Mouse (Mus musculus): Measurements from ENCODE around the gene Lcp1. TPM values are rescaled to one million over a fixed set of nuclear protein-coding genes. Genes with fewer than 3 reads are reported as not detected.

Gene Lcp1
- polyA plus RNA-seq, 1 experiment from 2014 or later, result 10.4 TPM

DNA sequence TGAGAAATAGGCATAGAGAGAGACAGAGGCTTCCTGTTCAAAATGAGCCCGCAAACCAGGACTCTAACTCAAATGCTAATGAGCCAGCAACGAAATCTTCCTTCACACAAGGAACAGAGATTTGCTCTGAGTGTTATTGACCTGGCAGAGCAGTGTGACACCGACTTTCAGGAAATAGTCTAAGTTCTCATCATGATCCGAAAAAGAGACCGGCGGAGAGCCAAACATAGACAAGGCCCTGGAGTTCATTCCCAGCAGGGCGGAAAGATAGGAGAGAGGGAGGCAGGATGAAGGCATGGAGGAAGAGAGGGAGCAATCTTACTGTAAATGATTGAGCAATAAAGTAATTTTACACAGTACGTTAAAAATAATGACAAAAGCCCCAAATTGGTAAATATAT is 106.2 kb downstream of the Lcp1 start:
- Histone ChIP-seq H3K9me3 (ENCODE audit: control insufficient read depth, low read length) (no peaks in the 10 kb centered on the region), H3K36me3 (ENCODE audit: control insufficient read depth, insufficient read depth, low read length) (no peaks in the 10 kb centered on the region), H3K4me1 (ENCODE audit: control insufficient read depth, insufficient read depth, low read depth, low read length) (peaks cover 11% of the 10 kb centered on the region), H3K27ac (ENCODE audit: low read depth, low read length) (no peak overlapping the region), H3K4me2 (ENCODE audit: low read length) (no peak overlapping the region), H3K4me3 (ENCODE audit: low read length) (no peak overlapping the region), H3K9ac (ENCODE audit: low read depth, low read length) (no peak overlapping the region), H3K27me3 (replicated peaks; ENCODE audit: control insufficient read depth, insufficient read depth, low read length) (no peaks in the 10 kb centered on the region)
- no peak for ATAC-seq
- 71% methylated on average over 8 of the region's 8 CpGs for WGBS

DNA sequence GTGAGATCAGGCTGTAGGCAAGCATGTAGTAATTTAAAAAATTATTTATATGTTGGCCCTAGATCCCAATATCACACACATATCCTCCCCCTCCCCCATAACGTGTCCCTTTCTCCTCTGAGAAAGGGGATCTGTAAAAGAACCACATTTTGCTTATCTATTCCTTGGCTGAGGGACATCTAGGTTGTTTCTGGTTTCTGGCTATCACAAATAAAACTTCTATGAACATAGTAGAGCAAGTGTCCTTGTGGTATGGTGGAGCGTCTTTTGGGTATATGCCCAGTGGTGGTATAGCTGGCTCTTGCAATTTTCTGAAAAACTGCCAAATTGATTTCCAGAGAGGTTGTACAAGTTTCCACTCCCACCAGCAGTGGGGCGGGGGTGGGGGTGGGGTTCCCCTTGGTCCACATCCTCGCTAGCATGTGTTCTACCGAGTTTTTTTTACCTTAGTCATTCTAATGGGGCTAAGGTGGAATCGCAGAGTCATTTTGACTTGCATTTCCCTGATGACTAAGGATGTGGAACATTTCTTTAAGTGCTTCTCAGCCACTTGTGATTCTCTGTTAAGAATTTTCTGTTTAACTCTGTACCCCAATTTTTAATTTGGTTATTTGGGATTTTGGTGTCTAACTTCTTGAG is 107.3 kb downstream of the Lcp1 start:
- H3K4me3 ChIP-seq (ENCODE audit: low read length), result no peak overlapping the region
- no peak overlapping the region for H3K4me2 ChIP-seq (ENCODE audit: low read length)
- H3K4me1 ChIP-seq (ENCODE audit: control insufficient read depth, insufficient read depth, low read depth, low read length), result peaks cover 11% of the 10 kb centered on the region
- H3K36me3 ChIP-seq (ENCODE audit: control insufficient read depth, insufficient read depth, low read length), result no peaks in the 10 kb centered on the region
- H3K27me3 ChIP-seq (replicated peaks; ENCODE audit: control insufficient read depth, insufficient read depth, low read length), result no peaks in the 10 kb centered on the region
- ATAC-seq, result no peak
- H3K9ac ChIP-seq (ENCODE audit: low read depth, low read length), result no peak overlapping the region
- WGBS, result 83% methylated on average over 6 of the region's 6 CpGs
- no peak overlapping the region for H3K27ac ChIP-seq (ENCODE audit: low read depth, low read length)
- H3K9me3 ChIP-seq (ENCODE audit: control insufficient read depth, low read length), result no peaks in the 10 kb centered on the region

DNA sequence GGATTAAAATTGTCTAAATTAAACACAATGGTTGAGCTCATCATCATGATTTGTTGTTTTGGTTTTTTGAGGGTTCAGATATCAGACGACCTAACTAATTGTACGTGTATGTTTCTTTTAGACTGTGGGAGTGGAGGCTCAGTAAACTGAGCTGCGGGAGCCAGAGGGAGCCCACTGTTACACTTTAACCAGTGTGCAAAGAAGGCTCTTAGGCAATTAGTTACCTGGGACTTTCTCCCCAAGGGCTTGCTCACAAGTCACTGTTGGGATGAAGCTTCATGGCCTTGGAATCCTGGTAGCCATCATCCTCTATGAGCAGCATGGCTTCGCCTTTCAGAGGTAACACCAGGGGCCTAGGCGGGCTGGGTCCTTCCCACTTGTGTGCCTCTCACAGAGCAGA is 111.2 kb downstream of the Lcp1 start, which contains the start of gene Cpb2:
Gene Cpb2 (plus strand): TSS at position 201 of the 400 bp plus-strand sequence.
- H3K4me2 ChIP-seq (ENCODE audit: low read length), result no peak within 1 kb of the TSS
- H3K4me3 ChIP-seq (ENCODE audit: low read length), result no peak within 1 kb of the TSS
- H3K27ac ChIP-seq (ENCODE audit: low read depth, low read length), result no peak within 1 kb of the TSS
- H3K27me3 ChIP-seq (replicated peaks; ENCODE audit: control insufficient read depth, insufficient read depth, low read length), result no peaks in the 10 kb centered on the region
- ATAC-seq, result no peak
- H3K36me3 ChIP-seq (ENCODE audit: control insufficient read depth, insufficient read depth, low read length), result no peaks in the 10 kb centered on the region
- 87% methylated on average over 5 of the region's 5 CpGs for WGBS
- H3K9ac ChIP-seq (ENCODE audit: low read depth, low read length), result no peak within 1 kb of the TSS
- no peaks in the 10 kb centered on the region for H3K9me3 ChIP-seq (ENCODE audit: control insufficient read depth, low read length)
- H3K4me1 ChIP-seq (ENCODE audit: control insufficient read depth, insufficient read depth, low read depth, low read length), result no peaks in the 10 kb centered on the region

DNA sequence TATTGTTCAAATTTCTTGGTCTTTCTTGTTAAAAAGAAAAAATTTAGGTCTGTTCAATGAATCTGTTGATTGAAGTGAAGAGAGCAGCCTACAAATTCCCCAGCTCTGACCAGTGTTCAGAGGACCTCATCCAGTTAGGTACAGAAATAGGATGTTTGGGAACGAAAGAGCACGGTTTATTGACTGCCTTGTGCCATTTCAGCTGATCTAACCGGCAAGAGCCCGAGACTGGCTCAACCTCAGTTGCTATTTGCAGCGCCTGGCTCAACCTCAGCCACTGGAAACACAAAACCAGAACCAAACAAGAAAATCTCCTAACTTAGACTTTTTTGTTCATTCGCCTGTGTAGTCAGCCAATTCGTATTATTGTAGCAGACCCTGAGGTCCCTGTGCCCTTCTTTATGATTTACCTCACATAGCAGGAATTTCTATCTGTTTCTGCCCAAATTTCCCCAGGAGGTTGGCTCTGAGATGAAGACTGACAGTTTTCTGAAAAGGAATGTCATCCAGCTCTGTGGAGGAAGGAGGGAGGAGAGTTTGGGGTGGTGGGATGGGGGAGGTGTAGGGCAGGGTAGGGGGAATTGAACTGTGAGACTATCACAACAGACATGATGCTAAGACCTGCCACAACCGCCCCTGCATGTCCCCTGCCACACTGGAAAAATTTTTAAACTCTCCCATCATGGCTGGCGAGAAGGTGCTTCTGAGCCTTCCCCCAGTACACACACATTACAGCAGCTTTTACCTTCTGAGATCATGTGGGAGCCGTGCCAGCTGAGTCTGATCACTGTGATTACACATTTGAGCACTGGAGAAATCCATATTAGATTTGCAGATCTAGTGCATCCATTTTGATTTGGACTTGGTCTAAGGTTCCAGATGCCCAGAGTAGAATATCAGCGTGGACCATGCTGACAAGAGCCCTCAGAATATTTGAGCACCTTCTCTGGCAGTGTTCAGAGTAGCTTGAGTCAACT is 115.4 kb downstream of the Lcp1 start:
- Histone ChIP-seq H3K27me3 (replicated peaks; ENCODE audit: control insufficient read depth, insufficient read depth, low read length) (no peaks in the 10 kb centered on the region), H3K9me3 (ENCODE audit: control insufficient read depth, low read length) (no peaks in the 10 kb centered on the region), H3K36me3 (ENCODE audit: control insufficient read depth, insufficient read depth, low read length) (no peaks in the 10 kb centered on the region), H3K9ac (ENCODE audit: low read depth, low read length) (no peak overlapping the region), H3K4me1 (ENCODE audit: control insufficient read depth, insufficient read depth, low read depth, low read length) (no peaks in the 10 kb centered on the region), H3K4me3 (ENCODE audit: low read length) (no peak overlapping the region), H3K4me2 (ENCODE audit: low read length) (no peak overlapping the region), H3K27ac (ENCODE audit: low read depth, low read length) (no peak overlapping the region)
- ATAC-seq, result no peak
- WGBS, result 67% methylated on average over 11 of the region's 11 CpGs

DNA sequence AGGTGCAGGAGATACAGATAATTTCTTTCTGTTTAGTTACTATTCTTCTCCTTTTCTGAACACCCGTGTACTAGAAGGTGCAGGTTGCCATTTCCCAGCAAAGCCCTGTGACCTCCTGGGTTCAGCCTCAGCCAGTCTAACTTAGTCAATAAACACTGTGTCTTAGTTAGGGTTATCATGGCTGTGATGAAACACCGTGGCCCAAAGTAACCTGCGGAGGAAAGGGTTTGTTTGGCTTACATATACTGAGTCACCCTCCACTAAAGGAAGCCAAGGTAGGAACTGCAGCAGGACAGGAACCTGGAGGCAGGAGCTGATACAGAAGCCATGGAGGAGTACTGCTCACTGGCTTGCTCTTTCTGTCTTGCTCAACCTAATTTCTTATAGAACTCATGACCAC is 119.5 kb downstream of the Lcp1 start:
- no peak overlapping the region for H3K27ac ChIP-seq (ENCODE audit: low read depth, low read length)
- no peaks in the 10 kb centered on the region for H3K27me3 ChIP-seq (replicated peaks; ENCODE audit: control insufficient read depth, insufficient read depth, low read length)
- H3K36me3 ChIP-seq (ENCODE audit: control insufficient read depth, insufficient read depth, low read length), result no peaks in the 10 kb centered on the region
- no peaks in the 10 kb centered on the region for H3K4me1 ChIP-seq (ENCODE audit: control insufficient read depth, insufficient read depth, low read depth, low read length)
- H3K4me3 ChIP-seq (ENCODE audit: low read length), result no peak overlapping the region
- no peaks in the 10 kb centered on the region for H3K9me3 ChIP-seq (ENCODE audit: control insufficient read depth, low read length)
- no peak for ATAC-seq
- H3K9ac ChIP-seq (ENCODE audit: low read depth, low read length), result no peak overlapping the region
- whole genome bisulfite sequencing, result 93% methylated on average over 3 of the region's 3 CpGs
- no peak overlapping the region for H3K4me2 ChIP-seq (ENCODE audit: low read length)

DNA sequence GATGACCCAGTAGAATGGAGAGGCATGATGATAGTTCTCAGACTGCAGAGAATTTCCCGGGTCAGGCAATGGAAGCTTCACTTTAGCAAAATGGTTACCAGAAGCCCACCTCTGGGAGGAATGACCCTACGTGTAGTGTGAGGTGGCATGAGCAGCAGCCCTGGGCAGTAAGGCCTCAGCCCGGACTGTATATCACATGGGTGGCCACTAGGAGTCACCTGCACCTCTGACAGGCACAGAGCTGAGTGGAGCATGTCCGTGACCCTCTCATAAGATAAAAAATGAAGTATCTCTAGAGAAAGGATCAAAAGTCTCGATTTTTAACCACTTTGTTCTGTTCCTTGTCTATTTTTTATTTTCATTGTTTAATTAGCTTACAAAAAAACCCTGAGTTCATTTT is 125.6 kb downstream of the Lcp1 start:
- Histone ChIP-seq H3K27me3 (replicated peaks; ENCODE audit: control insufficient read depth, insufficient read depth, low read length) (no peaks in the 10 kb centered on the region), H3K27ac (ENCODE audit: low read depth, low read length) (no peak overlapping the region), H3K9me3 (ENCODE audit: control insufficient read depth, low read length) (no peaks in the 10 kb centered on the region), H3K4me3 (ENCODE audit: low read length) (no peak overlapping the region), H3K9ac (ENCODE audit: low read depth, low read length) (no peak overlapping the region), H3K36me3 (ENCODE audit: control insufficient read depth, insufficient read depth, low read length) (no peaks in the 10 kb centered on the region), H3K4me2 (ENCODE audit: low read length) (no peak overlapping the region), H3K4me1 (ENCODE audit: control insufficient read depth, insufficient read depth, low read depth, low read length) (no peaks in the 10 kb centered on the region)
- 52% methylated on average over 5 of the region's 5 CpGs for WGBS
- no peak for ATAC-seq

DNA sequence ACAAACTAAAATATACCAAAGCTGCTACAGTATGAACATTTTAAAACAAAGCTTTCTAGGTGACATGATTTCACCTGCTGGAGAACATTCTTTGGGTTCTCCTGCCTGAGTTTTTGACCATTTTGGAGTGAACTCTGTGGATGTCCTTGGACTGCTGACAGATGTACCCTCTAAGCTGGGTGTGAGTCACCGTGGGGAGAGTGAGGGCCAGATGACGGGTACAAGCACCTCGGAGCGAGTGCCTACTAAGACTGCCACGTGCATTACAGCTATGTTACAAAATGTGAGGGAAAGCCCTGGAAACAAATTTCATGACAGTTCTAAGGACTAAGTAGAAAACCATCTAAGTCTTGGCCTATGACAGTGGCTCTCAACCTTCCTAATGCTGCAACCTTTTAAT is 138.6 kb downstream of the Lcp1 start:
- no peaks in the 10 kb centered on the region for H3K4me1 ChIP-seq (ENCODE audit: control insufficient read depth, insufficient read depth, low read depth, low read length)
- H3K27me3 ChIP-seq (replicated peaks; ENCODE audit: control insufficient read depth, insufficient read depth, low read length), result no peaks in the 10 kb centered on the region
- 86% methylated on average over 5 of the region's 5 CpGs for WGBS
- no peak overlapping the region for H3K9ac ChIP-seq (ENCODE audit: low read depth, low read length)
- no peak overlapping the region for H3K4me3 ChIP-seq (ENCODE audit: low read length)
- H3K36me3 ChIP-seq (ENCODE audit: control insufficient read depth, insufficient read depth, low read length), result no peaks in the 10 kb centered on the region
- no peaks in the 10 kb centered on the region for H3K9me3 ChIP-seq (ENCODE audit: control insufficient read depth, low read length)
- ATAC-seq, result no peak
- no peak overlapping the region for H3K27ac ChIP-seq (ENCODE audit: low read depth, low read length)
- H3K4me2 ChIP-seq (ENCODE audit: low read length), result no peak overlapping the region

DNA sequence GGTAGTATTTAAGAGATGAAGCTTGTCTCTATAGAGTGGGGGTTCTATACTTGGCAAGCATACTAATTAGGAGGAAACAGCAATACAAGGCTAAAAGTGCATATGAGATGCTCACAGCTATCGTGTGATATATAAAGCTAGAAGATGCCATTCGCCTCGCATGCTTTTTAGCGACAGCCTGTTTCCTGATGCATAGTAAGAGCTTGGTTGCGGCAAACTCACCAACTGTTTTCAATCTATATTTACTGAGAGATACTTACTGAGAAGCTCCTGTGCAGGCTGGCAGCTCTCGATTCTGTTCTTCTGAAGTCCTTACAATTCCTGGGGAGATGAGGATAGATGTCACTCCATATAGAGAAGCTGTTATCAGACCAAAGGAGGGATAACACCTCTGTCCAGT is 148.8 kb downstream of the Lcp1 start:
- no peak for ATAC-seq
- Histone ChIP-seq H3K27ac (ENCODE audit: low read depth, low read length) (no peak overlapping the region), H3K9me3 (ENCODE audit: control insufficient read depth, low read length) (no peaks in the 10 kb centered on the region), H3K36me3 (ENCODE audit: control insufficient read depth, insufficient read depth, low read length) (no peaks in the 10 kb centered on the region), H3K27me3 (replicated peaks; ENCODE audit: control insufficient read depth, insufficient read depth, low read length) (no peaks in the 10 kb centered on the region), H3K4me1 (ENCODE audit: control insufficient read depth, insufficient read depth, low read depth, low read length) (peaks cover 3% of the 10 kb centered on the region; the same call in 1 of the 2 replicates), H3K4me3 (ENCODE audit: low read length) (no peak overlapping the region), H3K4me2 (ENCODE audit: low read length) (no peak overlapping the region), H3K9ac (ENCODE audit: low read depth, low read length) (no peak overlapping the region)
- WGBS, result 85% methylated on average over 6 of the region's 6 CpGs

DNA sequence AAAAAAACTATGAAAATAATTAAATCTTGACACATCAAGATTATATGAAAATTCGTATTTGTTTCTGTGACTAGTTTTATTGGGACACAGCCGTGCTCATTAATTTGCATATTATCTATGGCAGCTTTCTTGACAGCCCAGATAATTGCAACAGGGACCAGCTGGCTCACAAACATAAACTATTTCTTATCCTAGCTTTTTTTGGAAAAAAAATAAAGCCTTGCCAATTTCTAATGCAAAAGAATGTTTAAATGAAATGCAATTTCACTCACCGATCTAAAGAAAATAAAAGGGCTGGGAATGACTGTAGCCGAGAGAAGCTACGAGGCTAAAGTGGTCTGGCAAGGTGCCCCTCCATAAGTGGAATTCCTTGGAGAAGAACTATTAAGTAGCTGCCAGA is 149.5 kb downstream of the Lcp1 start:
- H3K4me2 ChIP-seq (ENCODE audit: low read length), result no peak overlapping the region
- 57% methylated on average over 5 of the region's 5 CpGs for WGBS
- H3K9me3 ChIP-seq (ENCODE audit: control insufficient read depth, low read length), result no peaks in the 10 kb centered on the region
- no peak for ATAC-seq
- H3K4me1 ChIP-seq (ENCODE audit: control insufficient read depth, insufficient read depth, low read depth, low read length), result peaks cover 8% of the 10 kb centered on the region
- H3K27ac ChIP-seq (ENCODE audit: low read depth, low read length), result no peak overlapping the region
- H3K9ac ChIP-seq (ENCODE audit: low read depth, low read length), result no peak overlapping the region
- no peaks in the 10 kb centered on the region for H3K36me3 ChIP-seq (ENCODE audit: control insufficient read depth, insufficient read depth, low read length)
- H3K4me3 ChIP-seq (ENCODE audit: low read length), result no peak overlapping the region
- no peaks in the 10 kb centered on the region for H3K27me3 ChIP-seq (replicated peaks; ENCODE audit: control insufficient read depth, insufficient read depth, low read length)

Measured in hindbrain, embryonic 16.5 days (tissue).